Mouse (Mus musculus): Measurements from ENCODE around the gene Gpr137c.

Gpr137c gene

DNA sequence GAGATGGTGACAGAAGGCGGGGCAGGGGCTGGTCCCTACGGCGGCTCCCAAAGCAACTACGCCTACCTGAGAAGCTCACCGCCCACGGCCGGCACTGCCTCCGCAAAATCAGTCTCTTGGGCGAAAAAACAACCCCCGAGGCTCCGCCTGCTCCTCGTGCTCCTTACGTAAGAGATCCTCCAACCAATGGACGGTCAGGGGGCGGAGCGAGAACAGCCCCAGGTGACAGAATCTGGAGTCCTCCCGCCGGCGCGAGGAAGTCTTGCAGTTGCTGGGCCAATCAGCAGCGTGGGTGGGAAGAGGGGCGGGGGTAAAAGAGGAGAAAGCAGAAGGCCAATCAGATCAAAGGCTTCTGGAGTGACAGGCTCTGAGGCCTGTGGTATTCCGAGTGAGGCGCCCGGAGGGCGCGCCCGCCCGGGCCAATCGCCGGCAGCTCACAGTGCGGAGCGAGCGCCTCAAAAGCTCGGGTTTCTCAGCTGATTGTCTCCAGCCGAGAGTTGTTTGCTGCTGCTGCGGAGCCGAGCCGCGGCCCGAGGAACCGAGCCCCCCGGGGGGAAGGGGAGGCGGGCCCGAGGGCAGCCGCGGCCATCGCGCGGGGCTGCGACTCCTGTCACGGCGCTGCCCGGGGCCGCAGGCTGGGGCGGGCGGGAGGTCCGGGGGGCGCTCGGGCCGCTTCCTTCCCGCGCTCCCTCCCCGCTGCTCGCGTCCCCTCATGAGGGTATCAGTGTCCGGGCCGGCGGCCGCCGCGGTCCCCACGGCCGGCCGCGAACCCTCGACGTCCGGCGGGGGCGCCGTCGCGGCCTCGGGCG is at the start of gene Gpr137c:
Gene Gpr137c (plus strand): TSS at position 437 of the 809 bp plus-strand sequence.
- peak; percentile 98 for DNase-seq (ENCODE audit: low spot score in 2 of 2)

DNA sequence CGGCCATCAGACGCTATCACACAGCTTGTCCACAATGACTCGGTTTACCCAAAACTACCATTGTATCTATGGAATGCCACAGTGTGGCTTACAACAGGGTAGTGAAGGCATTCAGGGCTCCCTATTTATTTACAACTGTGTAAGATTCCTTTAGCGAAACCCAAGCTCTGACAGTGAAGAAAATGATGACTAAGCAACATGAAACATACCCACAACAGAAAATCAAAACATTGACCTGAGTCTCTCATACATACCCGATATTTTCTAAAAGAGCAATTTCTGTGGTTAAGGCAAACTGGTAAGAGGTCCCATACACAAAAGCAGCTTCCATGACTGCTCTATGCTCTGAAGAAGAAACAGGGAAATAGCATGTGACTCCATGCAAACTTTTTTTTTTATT is 47.3 kb upstream of the Gpr137c start:
- no peak for DNase-seq (ENCODE audit: low spot score in 2 of 2)

DNA sequence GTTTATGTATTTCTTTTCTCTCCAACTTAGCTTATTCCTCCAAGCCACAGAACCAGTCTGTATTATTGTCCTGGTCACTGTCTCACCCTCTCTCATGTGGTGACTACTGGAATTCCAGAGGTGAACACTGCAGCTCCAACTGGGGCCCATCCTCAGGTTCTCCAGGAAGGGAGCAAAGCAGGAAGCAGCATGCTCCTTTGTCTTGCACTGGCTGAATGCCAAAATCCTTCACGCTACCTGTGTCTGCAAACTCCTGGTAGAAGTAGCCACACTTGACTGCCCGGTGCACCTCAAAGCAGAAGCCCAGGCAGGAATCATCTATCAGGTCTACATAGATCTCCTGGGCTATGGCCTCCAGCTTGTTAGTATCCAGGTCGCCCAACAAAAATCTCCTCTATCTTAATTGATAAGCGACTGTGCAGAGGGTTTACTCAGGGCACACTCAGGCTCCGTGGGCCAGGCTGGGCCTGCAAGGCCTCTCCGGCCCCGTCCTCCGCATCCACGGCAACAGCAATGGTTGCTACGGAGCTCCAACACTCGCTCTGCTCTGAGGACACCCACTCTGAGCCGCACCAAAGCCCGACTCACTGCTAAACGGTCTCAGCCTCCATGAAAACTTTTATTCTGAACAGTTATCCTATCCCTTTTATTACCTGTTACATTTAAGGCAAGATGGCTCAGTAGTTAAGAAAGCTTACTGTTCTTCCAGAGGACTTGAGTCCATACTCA is 44.3 kb upstream of the Gpr137c start:
- no peak for DNase-seq (ENCODE audit: low spot score in 2 of 2)

DNA sequence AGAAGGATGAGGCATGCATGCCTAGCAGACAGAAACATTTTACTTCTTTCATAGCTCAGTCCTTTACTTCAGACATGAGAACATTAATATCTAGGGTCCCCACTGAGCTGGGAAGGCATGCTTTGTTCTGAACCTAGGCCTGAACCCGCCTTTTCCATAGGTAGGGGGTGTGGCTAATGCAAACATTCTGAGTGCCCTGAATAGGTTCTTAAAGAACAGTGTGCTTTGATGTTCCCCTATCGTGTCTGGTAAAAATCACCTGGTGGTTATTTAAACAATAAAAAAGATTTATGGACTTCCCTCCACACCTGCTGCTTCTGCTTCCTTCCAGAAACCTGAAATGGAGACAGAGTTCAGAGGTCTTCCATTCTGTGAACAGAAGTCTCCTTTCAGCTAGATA is 40.3 kb upstream of the Gpr137c start:
- no peak for DNase-seq (ENCODE audit: low spot score in 2 of 2)

DNA sequence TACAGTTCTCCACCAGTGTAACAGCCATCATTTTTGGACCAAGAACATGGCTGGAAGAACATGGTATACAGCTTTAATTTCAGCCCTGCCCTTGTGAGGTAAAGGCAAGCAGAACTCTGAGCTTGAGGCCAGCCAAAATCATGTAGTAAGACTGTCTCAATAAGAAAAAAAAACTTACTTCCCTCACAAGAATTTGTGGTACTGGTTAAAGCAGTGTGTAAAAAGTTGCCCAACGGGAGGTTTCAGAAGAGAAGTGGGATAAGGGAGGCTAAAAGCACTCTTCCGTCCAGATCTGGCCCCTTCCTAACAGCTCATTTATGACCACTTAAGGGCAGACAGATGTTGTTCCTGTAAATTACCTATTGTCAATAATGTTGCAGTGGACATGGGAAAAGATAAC is 39.9 kb upstream of the Gpr137c start:
- DNase-seq (ENCODE audit: low spot score in 2 of 2), result no peak

DNA sequence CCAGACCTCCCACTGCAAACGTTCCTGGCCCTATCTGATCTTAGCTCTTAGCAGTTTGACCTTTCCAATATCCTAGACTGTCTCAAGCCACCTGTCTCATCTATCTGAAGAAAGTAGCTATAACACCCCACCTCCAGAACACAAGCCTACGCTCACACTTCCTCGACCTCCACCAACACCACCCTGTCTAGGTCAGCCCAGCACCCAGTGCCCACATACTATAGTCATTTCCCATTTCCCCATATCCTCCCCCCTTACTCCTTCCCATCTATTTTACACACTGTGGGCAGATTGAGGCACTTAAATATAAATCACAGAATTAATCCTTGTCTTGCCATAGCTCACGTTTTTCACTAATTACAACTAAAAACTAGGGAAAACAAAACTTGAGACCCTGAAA is 37.9 kb upstream of the Gpr137c start:
- no peak for DNase-seq (ENCODE audit: low spot score in 2 of 2)

DNA sequence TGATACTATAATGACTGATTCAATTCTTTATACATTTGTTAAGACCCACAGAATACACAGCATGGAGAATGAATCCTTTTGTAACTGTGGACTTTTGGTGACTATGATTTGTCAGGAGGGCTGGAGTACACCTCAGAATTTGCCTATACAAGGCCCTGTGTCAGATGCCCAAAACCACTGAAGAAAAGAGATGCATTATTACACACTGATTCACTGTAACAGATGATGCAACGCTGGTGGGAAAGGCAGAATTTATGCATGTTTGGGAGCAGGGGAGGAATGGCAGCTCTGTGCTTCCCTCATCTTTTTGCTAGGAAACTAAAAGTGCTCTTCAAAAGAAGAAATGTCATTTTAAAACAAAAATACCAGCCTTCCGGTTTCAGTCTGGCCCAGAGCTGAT is 28.5 kb upstream of the Gpr137c start:
- no peak for DNase-seq (ENCODE audit: low spot score in 2 of 2)

DNA sequence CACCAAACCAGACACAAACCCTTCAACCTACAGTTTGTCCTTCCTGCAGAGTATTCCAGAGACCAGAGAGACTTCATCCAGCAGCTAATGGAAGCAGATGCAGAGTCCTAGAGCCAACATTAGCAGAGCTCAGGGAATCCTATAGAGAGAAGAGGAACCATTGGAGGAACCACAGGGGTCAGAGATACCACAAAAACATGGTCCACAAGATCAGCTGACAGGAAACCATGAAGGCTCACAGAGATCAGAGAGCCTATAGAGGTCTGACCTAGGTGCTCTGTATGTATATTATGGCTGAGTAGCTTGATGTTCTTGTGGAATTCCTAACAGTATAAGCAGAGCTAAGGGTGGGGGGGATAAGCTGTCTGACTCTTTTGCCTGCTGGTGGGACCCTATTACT is 18.9 kb upstream of the Gpr137c start:
- DNase-seq (ENCODE audit: low spot score in 2 of 2), result no peak

DNA sequence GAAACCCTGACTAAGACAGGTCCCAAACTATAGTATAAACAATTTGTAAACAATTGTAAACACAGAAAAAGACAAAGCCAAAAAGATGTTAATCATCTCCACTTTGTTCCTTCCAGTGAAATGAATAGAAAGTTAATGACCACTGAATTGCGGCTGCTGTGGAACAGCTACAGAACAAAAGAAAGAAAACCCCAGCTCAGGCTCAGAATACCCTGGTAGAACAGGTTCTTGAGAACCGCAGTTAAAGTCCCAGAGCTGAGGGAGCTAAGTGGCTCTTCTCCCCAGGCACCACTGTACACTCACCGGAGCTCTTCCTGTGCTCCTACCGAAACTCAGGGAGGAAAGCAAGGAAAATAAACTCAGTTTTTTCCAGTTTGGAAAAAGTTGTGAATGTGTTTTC is 8.8 kb upstream of the Gpr137c start:
- no peak for DNase-seq (ENCODE audit: low spot score in 2 of 2)

DNA sequence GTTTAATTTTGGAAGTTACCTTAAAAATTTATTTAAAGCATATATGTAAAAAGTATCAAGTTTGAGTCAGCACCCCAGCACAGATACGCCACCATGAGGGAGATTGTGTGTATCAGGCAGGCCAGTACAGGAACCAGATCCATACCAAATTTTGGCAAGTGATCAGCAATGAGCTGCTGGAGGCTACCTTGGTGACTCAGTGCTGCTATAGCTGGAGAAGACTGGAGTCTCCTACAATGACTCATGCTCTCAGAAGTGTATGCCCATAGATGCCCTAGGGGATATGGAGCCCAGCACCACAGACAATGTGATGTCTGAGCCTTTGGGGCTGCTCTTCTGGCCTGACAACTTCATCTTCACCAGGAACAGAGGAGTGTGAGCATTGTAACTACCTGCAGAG is 8.1 kb upstream of the Gpr137c start:
- no peak for DNase-seq (ENCODE audit: low spot score in 2 of 2)

DNA sequence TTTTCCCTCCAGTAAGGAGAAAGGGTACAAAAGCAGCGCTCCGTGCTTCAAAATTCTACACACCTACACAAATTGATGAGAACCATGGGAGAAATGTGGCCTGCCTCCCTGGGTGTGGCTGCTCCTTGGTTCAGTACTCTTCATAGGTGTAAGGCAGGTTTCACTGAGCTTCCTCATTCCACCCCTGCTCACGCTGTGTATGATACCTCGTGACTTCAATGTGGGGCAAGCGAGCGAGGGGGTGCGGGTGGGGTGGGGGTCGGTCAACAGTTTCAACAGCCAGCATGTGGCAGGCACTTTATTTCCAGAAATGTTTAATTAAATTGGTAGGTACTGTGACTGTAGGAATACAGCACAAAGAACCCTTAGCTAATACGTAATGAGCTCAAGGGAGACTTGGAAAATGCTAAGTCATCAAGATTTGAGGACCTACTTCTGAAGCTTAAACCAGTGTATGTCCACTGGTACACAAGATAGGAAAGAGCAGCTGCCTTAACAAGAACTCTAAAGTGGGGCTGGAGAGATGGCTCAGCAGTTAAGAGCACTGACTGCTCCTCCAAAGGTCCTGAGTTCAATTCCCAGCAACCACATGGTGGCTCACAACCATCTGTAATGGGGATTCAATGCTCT is 2.7 kb upstream of the Gpr137c start:
- DNase-seq (ENCODE audit: low spot score in 2 of 2), result no peak

DNA sequence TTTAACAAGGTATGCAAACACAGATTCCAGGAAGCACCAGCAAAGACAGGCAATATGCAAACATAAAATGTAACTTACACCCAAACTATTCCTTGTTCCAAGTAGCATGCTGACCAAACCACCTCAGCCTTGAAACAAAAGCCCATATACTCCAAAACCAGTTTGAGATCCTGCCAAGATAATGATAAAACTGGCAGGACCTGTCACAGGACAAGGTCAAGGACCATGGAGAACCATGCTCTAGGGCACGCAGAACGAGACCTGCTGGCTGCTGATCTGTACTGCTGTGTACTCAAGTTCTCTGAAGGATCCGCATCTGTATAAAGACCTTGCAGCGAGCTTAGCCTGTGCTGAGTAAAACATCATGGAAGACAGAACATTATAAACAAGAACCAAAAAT is 1.8 kb upstream of the Gpr137c start:
- no peak for DNase-seq (ENCODE audit: low spot score in 2 of 2)

DNA sequence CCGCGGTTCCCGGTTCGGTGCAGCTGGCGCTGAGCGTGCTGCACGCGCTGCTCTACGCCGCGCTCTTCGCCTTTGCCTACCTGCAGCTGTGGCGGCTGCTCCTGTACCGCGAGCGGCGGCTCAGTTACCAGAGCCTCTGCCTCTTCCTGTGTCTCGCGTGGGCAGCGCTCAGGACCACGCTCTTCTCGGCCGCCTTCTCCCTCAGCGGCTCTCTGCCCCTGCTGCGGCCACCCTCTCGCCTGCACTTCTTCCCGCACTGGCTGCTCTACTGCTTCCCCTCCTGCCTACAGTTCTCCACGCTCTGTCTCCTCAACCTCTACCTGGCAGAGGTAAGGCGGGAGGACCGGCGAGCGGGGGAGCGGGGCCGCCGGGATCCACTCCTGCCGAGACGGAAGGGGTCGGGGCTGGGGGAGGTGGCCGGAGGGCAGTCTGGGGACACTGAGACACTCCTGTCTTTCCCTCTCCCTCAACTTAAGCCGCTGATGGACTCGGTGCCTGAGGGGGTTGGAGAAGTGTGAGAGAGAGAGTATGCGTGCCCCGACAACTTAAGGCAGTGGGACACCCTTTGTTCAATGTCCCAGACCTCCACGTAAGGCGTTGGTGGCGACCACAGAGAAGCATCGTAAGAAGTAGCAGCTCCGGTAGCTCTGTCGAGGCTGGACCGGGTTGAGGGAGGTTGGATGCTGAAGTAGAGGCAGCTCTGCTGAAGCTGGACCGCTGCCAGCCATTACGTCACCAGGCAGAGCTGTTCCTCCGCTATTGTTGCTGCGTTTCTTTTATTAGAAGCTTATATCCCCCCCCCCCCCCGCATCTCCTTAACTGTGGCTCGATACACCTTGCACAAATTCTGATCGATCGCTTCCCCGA is 806 bp downstream of the Gpr137c start, which contains the start of gene Txndc16:
Gene Txndc16 (minus strand): TSS at position 239 of the 867 bp plus-strand sequence.
- peak; percentile 83 to 84 for DNase-seq (ENCODE audit: low spot score in 2 of 2)

DNA sequence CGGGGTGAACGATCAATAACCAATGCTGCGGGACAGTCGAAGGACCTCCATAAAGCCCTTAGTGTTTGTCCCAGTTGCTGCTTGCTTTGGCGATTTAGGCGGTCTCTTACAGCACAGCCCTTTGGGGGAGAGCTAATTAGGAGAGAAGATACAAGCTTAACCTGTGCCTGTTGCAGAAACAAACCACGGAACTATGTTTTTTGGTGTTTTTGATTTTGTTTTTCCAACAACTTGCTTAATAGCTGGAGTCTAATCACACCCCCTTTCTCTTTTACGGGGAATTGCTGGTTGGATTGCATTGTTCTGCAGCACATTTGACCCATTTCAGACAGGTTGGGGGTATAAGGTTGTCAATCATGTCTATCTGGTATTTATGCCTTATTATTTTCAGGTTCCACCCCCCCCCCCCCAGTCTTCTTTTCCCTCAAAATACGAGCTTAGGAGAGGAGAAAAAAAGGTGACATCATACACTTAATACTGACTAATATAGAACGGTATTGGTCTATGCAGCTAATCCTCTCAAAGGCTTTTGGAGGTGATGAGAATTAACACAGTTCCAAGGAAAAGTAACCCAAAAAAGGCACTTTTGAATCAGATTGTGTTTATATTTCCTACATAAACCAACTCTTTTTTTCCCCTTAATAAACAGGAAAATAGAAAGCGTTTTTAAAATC is 1.6 kb downstream of the Gpr137c start:
- no peak for DNase-seq (ENCODE audit: low spot score in 2 of 2)

DNA sequence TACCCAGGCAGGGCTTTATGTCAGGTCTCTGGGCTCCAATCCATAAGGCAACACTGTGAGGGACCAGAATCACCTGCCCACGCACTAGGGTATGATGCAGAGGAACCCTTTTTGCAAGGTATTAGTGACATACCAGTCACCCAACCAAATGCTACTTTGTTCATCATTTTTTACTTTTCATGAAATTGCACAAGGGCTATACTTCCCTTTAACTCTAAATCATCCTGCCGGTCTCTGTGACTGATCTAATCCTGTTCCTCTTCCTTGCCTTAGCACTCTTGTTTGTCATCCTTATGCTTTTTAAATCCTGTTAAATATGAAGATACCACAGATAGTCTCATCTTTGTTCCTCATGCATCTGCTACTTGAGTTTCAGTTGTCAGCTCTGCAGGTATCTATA is 19.5 kb downstream of the Gpr137c start:
- DNase-seq (ENCODE audit: low spot score in 2 of 2), result no peak

DNA sequence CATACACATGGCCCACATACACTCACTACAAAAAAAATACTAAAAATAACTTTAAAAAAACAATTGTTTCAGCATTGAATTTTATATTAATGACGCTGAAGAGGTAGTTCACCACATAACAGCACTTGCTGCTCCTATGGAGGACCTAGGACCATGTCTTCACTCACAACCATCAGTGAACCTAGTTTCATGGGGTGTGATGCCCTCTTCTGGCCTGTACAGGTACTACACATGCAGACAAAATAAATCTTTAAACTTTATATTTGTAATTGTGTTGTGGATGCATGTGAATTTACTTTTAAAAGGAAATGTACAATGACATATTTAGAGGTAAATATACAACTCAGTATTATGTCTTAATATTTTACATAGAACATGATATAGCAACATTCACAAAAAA is 22.1 kb downstream of the Gpr137c start:
- DNase-seq (ENCODE audit: low spot score in 2 of 2), result no peak

DNA sequence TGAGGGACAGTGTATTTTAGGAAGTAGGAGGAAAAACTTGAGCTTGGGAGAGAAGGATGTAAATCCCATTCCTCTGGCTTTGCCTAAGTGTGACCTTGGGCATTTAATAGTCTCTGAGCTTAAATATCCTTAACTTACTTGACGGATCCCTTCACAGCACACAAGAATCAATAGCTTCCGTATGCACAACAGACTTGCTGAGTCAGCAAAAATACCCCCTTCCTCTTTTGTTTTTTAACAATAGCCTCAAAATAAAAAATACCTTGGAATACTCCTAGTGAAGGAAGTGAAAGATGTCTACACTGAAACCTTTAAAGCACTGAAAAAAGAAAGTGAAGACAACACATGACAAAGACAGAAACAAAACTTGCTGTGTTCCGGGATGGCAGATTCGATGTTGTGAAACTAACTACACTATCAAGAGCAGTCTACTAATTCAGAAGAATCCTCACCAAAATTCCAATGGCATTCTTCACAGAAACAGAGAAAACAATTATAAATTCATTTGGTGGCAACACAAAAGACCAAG is 32.1 kb downstream of the Gpr137c start:
- DNase-seq (ENCODE audit: low spot score in 2 of 2), result no peak

DNA sequence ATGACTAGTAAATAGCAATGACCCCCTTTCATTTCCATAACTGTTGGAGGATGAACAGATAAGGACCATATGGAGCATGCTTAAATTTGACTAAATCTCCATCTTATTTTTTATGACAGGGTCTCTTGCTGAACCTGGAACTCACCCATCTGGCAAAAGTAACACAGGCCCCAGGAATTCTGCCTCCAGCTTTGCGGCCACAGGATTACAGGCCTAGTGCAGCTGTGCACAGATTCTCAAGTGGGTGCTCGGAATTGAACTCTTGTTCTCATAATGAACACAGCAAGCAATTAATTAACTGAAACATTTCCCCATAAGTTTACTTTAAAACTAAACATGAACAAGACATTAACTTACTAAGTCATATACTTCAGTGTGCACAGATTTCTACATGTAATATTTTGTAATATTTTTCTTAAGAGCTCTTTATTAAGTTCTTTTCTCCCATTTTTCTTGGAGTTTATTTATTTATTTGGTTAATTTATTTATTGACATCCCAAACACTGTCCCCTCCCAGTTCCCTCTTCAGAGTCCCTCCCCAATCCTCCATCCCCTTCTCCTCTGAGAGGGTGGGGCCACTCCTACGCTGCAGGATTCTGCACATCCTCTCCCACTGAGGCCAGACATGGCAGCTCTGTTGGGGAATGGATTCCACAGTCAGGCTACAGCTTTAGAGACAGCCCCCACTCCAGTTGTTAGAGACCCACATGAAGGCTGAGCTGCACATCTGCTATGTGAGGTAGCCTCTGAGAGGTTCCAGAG is 44.5 kb downstream of the Gpr137c start:
- no peak for DNase-seq (ENCODE audit: low spot score in 2 of 2)

DNA sequence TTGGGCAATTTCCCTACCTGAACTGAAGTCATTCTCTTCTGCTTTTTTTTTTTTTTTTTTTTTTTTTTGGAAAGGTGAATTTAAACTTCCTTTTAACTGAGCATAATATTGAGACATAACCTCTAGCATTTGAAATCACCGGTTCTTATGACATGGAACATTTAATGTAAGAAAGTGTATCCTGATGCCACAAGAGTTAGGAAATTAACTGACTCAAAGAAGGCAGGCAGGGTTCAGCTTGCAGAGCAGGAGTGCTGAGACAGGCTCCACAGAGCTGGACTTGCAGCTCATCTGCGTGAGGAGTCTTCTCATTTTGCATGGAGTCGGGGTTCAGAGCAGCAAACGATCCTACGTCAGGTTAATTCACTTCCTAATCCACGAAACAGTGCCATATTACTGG is 56.3 kb downstream of the Gpr137c start:
- DNase-seq (ENCODE audit: low spot score in 2 of 2), result no peak

DNA sequence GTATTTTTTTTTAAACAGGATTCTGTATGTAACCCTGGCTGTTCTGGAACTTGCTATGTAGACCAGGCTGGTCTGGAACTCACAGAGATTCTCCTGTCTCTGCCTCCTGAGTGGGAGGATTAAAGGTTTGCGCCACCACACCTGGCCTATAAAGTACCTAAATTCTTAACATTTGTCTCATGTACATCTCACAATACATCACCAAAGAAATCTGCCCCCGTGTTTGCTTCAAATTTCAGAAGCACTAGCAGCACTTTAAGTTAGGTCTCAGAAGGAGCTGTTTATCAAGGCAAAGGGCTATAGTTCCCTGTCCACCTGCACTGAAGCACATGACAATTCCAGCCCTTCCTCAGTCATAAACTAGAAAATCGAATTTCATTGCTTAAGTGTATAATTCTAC is 62.5 kb downstream of the Gpr137c start:
- no peak for DNase-seq (ENCODE audit: low spot score in 2 of 2)
